Mouse (Mus musculus) embryonic fibroblast, embryonic 13.5 days (primary cell): ENCODE data around the gene Lpcat4. TPM values are rescaled to one million over a fixed set of nuclear protein-coding genes. Genes with fewer than 3 reads are reported as not detected.
"Not testable (repeated sequence)": the region's sequence is repeated elsewhere in the genome, so short reads cannot be mapped to it uniquely, and the experiment has no call there.

ENCODE experiments used
- H3K27ac ChIP-seq: 2 replicates; pipeline ENCODE4 v1.5.1; 2012; ENCODE audit warnings: low read length, control low read depth, inconsistent platforms; ENCODE audit not compliant: insufficient read depth
- H3K4me1 ChIP-seq: 2 replicates; pipeline ENCODE4 v1.6.1; 2011; ENCODE audit warnings: low read length; ENCODE audit not compliant: control insufficient read depth, insufficient read depth
- H3K4me3 ChIP-seq: 2 replicates; pipeline ENCODE4 v1.5.1; 2011; ENCODE audit warnings: mild to moderate bottlenecking, control low read depth, low read length; ENCODE audit not compliant: insufficient read depth
- CTCF ChIP-seq: IDR thresholded peaks from 2 replicates; pipeline ENCODE4 v1.5.1; 2011; ENCODE audit warnings: mild to moderate bottlenecking, control low read depth, low read length, moderate library complexity, borderline replicate concordance; ENCODE audit not compliant: insufficient read depth
- POLR2A ChIP-seq: IDR thresholded peaks from 2 replicates; pipeline ENCODE4 v1.6.1; 2011; ENCODE audit warnings: low read depth, mild to moderate bottlenecking, control low read depth, low read length, moderate library complexity
- polyA plus RNA-seq: library from polyadenylated mRNA; stranded (reverse); fragments of >200 nt; gene quantifications from 2 replicates; pipeline ENCODE4 v1.2.4, GENCODE M21; 2011; ENCODE audit warnings: low read depth; ENCODE audit not compliant: missing spikeins, insufficient read length

Lpcat4 gene
- polyA plus RNA-seq, 1 experiment: 21.6 TPM

GRCm38 (mm10) chr2:112267547-112268269 lies 28.4 kb downstream of the Lpcat4 start:
- H3K27ac ChIP-seq: no peak overlapping the region
- no peak overlapping the region for H3K4me3 ChIP-seq
- H3K4me1 ChIP-seq: peaks cover 3% of the 10 kb centered on the region; the same call in 1 of the 2 replicates
- no peak for TF ChIP-seq POLR2A
- TF ChIP-seq CTCF: no peak

- TF ChIP-seq CTCF (no peak), POLR2A (no peak)
- no peaks in the 10 kb centered on the region; the same call in 1 of the 2 replicates for H3K4me1 ChIP-seq
- no peak overlapping the region for H3K4me3 ChIP-seq
- H3K27ac ChIP-seq: no peak overlapping the region
Observed at GRCm38 (mm10) chr2:112270011-112270410, 30.7 kb downstream of the Lpcat4 start.

GRCm38 (mm10) chr2:112272909-112273308 lies 33.6 kb downstream of the Lpcat4 start:
- no peak overlapping the region for H3K4me3 ChIP-seq
- H3K4me1 ChIP-seq: no peaks in the 10 kb centered on the region; the same call in 1 of the 2 replicates
- H3K27ac ChIP-seq: no peak overlapping the region
- TF ChIP-seq CTCF (no peak), POLR2A (no peak)

- no peak overlapping the region for H3K27ac ChIP-seq
- H3K4me3 ChIP-seq: no peak overlapping the region
- H3K4me1 ChIP-seq: no peaks in the 10 kb centered on the region; the same call in 1 of the 2 replicates
- no peak for TF ChIP-seq CTCF
- TF ChIP-seq POLR2A: no peak
Observed at GRCm38 (mm10) chr2:112273474-112273873, 34.2 kb downstream of the Lpcat4 start.

GRCm38 (mm10) chr2:112276870-112277269 lies 37.6 kb downstream of the Lpcat4 start:
- H3K4me1 ChIP-seq: no peaks in the 10 kb centered on the region
- no peak overlapping the region for H3K27ac ChIP-seq
- TF ChIP-seq CTCF: no peak
- no peak for TF ChIP-seq POLR2A
- no peak overlapping the region for H3K4me3 ChIP-seq

GRCm38 (mm10) chr2:112282846-112283245 lies 43.6 kb downstream of the Lpcat4 start:
- no peak overlapping the region for H3K27ac ChIP-seq
- TF ChIP-seq POLR2A: no peak
- TF ChIP-seq CTCF: no peak
- no peaks in the 10 kb centered on the region for H3K4me1 ChIP-seq
- H3K4me3 ChIP-seq: no peak overlapping the region

- TF ChIP-seq POLR2A: peak; percentile 36; the same call in 1 of the 2 replicates
- no peak for TF ChIP-seq CTCF
- no peaks in the 10 kb centered on the region for H3K4me1 ChIP-seq
- H3K27ac ChIP-seq: no peak overlapping the region
- H3K4me3 ChIP-seq: peak overlapping the region; percentile 63
Observed at GRCm38 (mm10) chr2:112284363-112285030, 45.2 kb downstream of the Lpcat4 start.

GRCm38 (mm10) chr2:112285031-112285390 lies 45.7 kb downstream of the Lpcat4 start:
- TF ChIP-seq POLR2A: no peak
- no peak for TF ChIP-seq CTCF
- Histone ChIP-seq H3K27ac (no peak overlapping the region), H3K4me1 (no peaks in the 10 kb centered on the region), H3K4me3 (no peak overlapping the region)

GRCm38 (mm10) chr2:112286062-112286461 lies 46.8 kb downstream of the Lpcat4 start:
- not testable (repeated sequence) for H3K4me3 ChIP-seq, H3K4me1 ChIP-seq, H3K27ac ChIP-seq

- Histone ChIP-seq H3K4me1 (no peaks in the 10 kb centered on the region), H3K4me3 (no peak overlapping the region), H3K27ac (no peak overlapping the region)
- TF ChIP-seq CTCF (no peak), POLR2A (no peak)
Observed at GRCm38 (mm10) chr2:112287059-112287458, 47.8 kb downstream of the Lpcat4 start.
